Mouse (Mus musculus) kidney, postnatal 36 days (tissue): ENCODE data around the gene Pecam1.

Experiments
- DNase-seq, 2 experiments: peaks; one replicate each; pipeline ENCODE4 v3.0.0; 2021 to 2022; ENCODE audit warnings: mixed read lengths in 2 of 2

The Pecam1 gene

GRCm38 (mm10) chr11:106688375-106688774, 62.1 kb downstream of the Pecam1 start:
- DNase-seq, result no peak

GRCm38 (mm10) chr11:106687293-106687692, 63.1 kb downstream of the Pecam1 start:
- DNase-seq, result no peak

- DNase-seq, result no peak
Measured at GRCm38 (mm10) chr11:106684027-106684426, 66.4 kb downstream of the Pecam1 start.

GRCm38 (mm10) chr11:106683345-106683744, 67.1 kb downstream of the Pecam1 start:
- no peak for DNase-seq

GRCm38 (mm10) chr11:106681138-106681537, 69.3 kb downstream of the Pecam1 start:
- no peak for DNase-seq

- peak in 1 of 2 experiments; percentile 45 for DNase-seq
Measured at GRCm38 (mm10) chr11:106679874-106680273, 70.6 kb downstream of the Pecam1 start.

- peak; percentile 94 to 96 for DNase-seq
Measured at GRCm38 (mm10) chr11:106677910-106678591, 72.4 kb downstream of the Pecam1 start.

- no peak for DNase-seq
Measured at GRCm38 (mm10) chr11:106677331-106677730, 73.1 kb downstream of the Pecam1 start.

GRCm38 (mm10) chr11:106675875-106676274, 74.6 kb downstream of the Pecam1 start:
- no peak for DNase-seq

GRCm38 (mm10) chr11:106675201-106675726, 75.2 kb downstream of the Pecam1 start:
- DNase-seq, result peak; percentile 57 to 76

- peak; percentile 86 to 87 for DNase-seq
Measured at GRCm38 (mm10) chr11:106674612-106675153, 75.7 kb downstream of the Pecam1 start.

- peak in 1 of 2 experiments; percentile 50 for DNase-seq
Measured at GRCm38 (mm10) chr11:106673727-106674611, 76.5 kb downstream of the Pecam1 start.

GRCm38 (mm10) chr11:106672919-106673505, 77.4 kb downstream of the Pecam1 start:
- DNase-seq, result no peak

- DNase-seq, result no peak
Measured at GRCm38 (mm10) chr11:106671801-106672200, 78.6 kb downstream of the Pecam1 start.

- DNase-seq, result no peak
Measured at GRCm38 (mm10) chr11:106670951-106671478, 79.4 kb downstream of the Pecam1 start.

GRCm38 (mm10) chr11:106670266-106670665, 80.2 kb downstream of the Pecam1 start:
- DNase-seq, result no peak

GRCm38 (mm10) chr11:106669873-106670173, 80.6 kb downstream of the Pecam1 start:
- DNase-seq, result peak in 1 of 2 experiments; percentile 33

- no peak for DNase-seq
Measured at GRCm38 (mm10) chr11:106669102-106669872, 81.1 kb downstream of the Pecam1 start.

- DNase-seq, result no peak
Measured at GRCm38 (mm10) chr11:106668336-106668735, 82.1 kb downstream of the Pecam1 start.

- DNase-seq, result no peak
Measured at GRCm38 (mm10) chr11:106667855-106668254, 82.6 kb downstream of the Pecam1 start.

GRCm38 (mm10) chr11:106666470-106667107, 83.8 kb downstream of the Pecam1 start:
- DNase-seq, result no peak
